Mouse (Mus musculus): ENCODE results near the gene Sfxn3. TPM values are rescaled to one million over a fixed set of nuclear protein-coding genes. Genes with fewer than 3 reads are reported as not detected.

Gene Sfxn3
- polyA plus RNA-seq, 1 experiment: 2.9 TPM

- TF ChIP-seq GATA1 (IDR thresholded peaks at IDR 0.05; ENCODE audit: low read length): no peak
Observed at GRCm38 (mm10) chr19:45054892-45055690, 7.8 kb downstream of the Sfxn3 start.

GRCm38 (mm10) chr19:45056364-45056763 lies 9.1 kb downstream of the Sfxn3 start:
- no peak for TF ChIP-seq GATA1 (IDR thresholded peaks at IDR 0.05; ENCODE audit: low read length)

- TF ChIP-seq GATA1 (IDR thresholded peaks at IDR 0.05; ENCODE audit: low read length): no peak
Observed at GRCm38 (mm10) chr19:45056908-45057698, 9.8 kb downstream of the Sfxn3 start.

GRCm38 (mm10) chr19:45057724-45058112 lies 10.4 kb downstream of the Sfxn3 start:
- TF ChIP-seq GATA1 (IDR thresholded peaks at IDR 0.05; ENCODE audit: low read length): no peak

- no peak for TF ChIP-seq GATA1 (IDR thresholded peaks at IDR 0.05; ENCODE audit: low read length)
Observed at GRCm38 (mm10) chr19:45058113-45058839, 11.0 kb downstream of the Sfxn3 start.

- TF ChIP-seq GATA1 (IDR thresholded peaks at IDR 0.05; ENCODE audit: low read length): no peak
Observed at GRCm38 (mm10) chr19:45058841-45059240, 11.5 kb downstream of the Sfxn3 start.

- no peak for TF ChIP-seq GATA1 (IDR thresholded peaks at IDR 0.05; ENCODE audit: low read length)
Observed at GRCm38 (mm10) chr19:45063565-45064292, 16.4 kb downstream of the Sfxn3 start.

GRCm38 (mm10) chr19:45065226-45065625 lies 17.9 kb downstream of the Sfxn3 start:
- no peak for TF ChIP-seq GATA1 (IDR thresholded peaks at IDR 0.05; ENCODE audit: low read length)

GRCm38 (mm10) chr19:45067170-45067569 lies 19.9 kb downstream of the Sfxn3 start:
- TF ChIP-seq GATA1 (IDR thresholded peaks at IDR 0.05; ENCODE audit: low read length): no peak

GRCm38 (mm10) chr19:45067758-45068510 lies 20.6 kb downstream of the Sfxn3 start:
- TF ChIP-seq GATA1 (IDR thresholded peaks at IDR 0.05; ENCODE audit: low read length): peak; percentile 80

GRCm38 (mm10) chr19:45073871-45074542 lies 26.7 kb downstream of the Sfxn3 start:
- no peak for TF ChIP-seq GATA1 (IDR thresholded peaks at IDR 0.05; ENCODE audit: low read length)

- no peak for TF ChIP-seq GATA1 (IDR thresholded peaks at IDR 0.05; ENCODE audit: low read length)
Observed at GRCm38 (mm10) chr19:45074580-45075322, 27.4 kb downstream of the Sfxn3 start, which contains the start of gene Kazald1. Gene Kazald1, plus strand, starts transcription at chr19:45075241.

Measured in G1E-ER4 (cell line).